Mouse (Mus musculus): ENCODE measurements at regions not wholly inside any gene's neighbourhood (a gene's known extent, or its start where the extent isn't known, plus 50 kb on each side); places are given as distances from the start of the nearest gene placed in this dataset.

DNA sequence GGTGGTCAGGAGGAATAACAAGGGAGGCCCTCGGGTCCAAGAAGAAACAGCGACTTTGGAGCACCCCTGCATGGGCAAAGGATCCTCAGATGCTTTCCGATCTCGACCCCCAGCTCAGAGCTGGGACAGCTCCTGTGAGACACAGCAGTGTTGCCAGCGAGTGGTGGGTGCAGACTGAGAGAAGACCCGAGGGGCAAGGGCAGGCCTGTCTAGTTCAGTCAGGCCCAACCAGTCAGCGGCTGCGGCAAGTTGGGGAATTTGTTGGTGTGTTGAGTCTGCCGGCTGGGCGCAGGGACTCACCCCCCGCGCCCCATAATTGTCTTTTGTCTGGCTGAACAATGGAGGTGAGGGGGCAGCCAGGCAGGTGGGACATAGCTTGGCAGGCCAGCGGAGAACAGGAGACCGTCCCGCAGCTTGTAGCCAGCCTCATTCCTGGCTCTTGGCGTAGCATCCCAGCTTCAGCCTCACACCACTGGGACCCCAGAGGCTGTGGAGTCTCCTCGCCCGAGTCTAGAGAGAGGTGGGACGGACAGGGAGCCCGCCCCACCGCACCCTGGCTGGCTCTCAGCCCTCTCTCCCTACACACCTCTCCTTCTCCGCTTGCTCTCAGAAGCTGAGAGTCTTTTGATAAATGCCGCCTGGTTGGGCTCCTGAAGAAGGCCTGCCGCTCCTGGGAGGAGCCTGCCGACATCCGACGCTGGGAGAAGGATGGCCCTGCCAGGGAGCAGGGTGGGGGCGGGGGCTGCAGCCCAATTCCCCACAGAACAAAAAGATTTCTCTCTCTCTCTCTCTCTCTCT lies 96.5 kb upstream of the Pja1 start:
- TF ChIP-seq POLR2A (IDR thresholded peaks at IDR 0.05; ENCODE audit: low read depth, low read length) (no peak), CTCF (conservative IDR thresholded peaks at IDR 0.05; ENCODE audit: insufficient read depth, insufficient read length, low read depth, low read length) (no peak)
